Mouse (Mus musculus) kidney, postnatal 10 days (tissue): ENCODE data around the gene Mrgpra6.

ENCODE experiments used
- DNase-seq: peaks from one replicate; pipeline ENCODE4 v3.0.0; 2021; ENCODE audit warnings: mixed read lengths

Gene Mrgpra6

DNA sequence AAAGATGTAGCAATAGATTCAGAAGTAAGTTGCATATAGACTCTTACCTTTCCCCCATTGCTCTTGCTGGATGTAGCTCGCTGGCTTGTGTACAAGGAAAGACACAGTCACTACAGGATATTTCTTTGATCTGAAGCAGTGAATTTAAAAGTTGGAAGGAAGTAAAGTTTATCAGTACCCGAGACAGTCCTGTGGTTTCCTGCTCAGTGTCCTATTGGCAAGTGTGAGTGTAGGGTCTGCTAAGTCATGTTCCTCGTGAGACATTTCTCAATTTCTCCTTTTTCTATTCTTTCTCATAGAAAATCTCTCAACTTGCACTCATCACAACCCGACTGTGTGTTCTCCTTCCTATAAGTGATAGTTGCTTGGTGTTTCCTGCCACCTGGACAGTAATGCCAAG lies at the start of gene Mrgpra6:
Mrgpra6 (minus strand) TSS at position 91 of the 400 bp plus-strand sequence.
- no peak for DNase-seq

DNA sequence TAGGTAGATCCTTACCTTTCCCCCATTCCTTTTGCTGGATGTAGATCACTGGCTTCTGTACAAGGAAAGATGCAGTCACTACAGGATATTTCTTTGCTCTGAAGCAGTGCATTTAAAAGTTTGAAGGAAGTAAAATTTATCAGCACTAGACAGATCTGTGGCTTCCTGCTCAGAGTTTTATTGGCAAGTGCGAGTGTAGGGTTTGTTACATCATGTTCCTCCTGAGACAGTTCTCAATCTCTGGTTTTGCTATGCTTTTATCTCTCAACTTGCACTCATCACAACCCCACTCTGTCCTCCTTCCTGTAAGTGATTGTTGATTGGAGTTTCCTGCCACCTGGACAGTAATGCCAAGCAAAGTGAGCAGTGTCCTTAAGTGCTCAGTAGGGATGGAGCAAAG lies 48.0 kb upstream of the Mrgpra6 start, which contains the start of gene Mrgpra9:
Mrgpra9 (minus strand) TSS at position 79 of the 400 bp plus-strand sequence.
- DNase-seq = no peak

DNA sequence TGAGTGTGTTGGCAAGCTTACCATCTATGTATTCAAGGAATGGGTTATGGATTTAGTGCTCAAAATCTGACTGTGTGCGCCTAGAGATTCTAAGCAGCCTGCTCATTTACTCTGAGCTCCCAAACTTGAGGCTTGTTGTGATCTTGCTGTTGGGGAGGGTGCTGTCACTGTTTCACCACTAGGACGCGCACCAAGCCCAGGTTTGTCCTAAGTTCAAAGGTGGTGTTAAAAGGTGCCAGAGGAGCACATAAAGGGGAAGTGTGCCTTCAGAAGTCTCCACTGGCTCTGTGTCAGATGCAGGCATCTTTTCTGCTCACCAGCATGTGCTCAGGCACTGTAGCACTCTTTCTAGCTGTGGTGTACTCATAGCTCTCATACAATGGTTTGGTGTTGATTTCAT lies 39.9 kb upstream of the Mrgpra6 start:
- peak; percentile 5 for DNase-seq

DNA sequence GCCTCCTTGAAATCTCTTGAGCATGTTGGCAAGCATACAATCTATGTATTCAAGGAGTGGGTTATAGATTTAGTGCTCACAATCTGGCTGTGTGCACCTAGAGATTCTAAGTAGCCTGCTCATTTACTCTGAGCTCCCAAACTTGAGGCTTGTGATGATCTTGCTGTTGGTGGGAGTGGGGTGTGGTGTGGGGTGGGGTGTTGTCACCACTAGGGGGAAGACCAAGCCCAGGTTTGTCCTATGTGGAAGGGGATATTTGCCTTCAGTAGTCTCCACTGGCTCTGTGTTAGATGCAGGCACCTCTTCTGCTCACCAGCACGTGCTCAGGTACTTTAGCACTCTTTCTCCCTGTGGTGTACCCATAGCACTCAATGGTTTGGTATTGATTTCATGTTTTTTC lies 9.4 kb downstream of the Mrgpra6 start:
- no peak for DNase-seq

DNA sequence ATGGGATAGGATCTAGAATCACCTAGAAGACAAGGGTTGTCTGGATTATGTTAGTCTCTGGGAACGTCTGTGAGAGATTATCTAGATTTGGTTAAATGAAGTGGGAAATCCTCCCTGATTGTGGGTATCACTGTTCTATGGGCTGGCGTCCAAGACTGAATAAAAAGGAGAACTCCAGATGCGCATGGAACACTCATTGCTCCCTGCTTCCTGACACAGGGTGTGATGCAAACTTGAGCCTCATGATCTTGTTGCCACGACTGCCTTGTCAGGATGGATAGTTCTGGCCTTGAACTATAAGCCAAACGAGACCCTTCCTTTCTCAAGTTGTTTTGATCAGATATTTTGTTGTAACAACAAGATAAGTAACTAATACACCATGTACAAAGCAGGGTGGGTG lies 33.9 kb downstream of the Mrgpra6 start:
- DNase-seq = no peak

DNA sequence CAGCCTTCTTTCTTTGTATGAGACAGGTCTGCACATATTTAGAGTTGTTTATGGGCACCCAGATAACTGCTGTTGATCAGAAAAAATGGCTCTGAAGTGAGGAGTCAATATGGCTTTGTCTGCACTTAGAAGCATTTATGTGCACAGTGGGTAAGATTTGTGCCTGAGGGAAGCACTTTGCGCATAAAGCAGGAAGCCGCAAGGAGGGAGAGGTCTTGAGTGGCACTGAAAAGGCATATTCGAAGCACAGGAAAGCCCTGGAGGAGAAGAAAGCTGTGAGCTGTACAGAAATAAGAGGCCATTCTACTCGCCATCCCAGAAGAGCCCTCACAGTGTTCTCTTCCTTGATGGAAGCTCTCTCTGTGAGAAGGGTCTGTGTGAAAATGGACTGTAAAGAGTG lies 39.7 kb downstream of the Mrgpra6 start:
- DNase-seq = no peak

DNA sequence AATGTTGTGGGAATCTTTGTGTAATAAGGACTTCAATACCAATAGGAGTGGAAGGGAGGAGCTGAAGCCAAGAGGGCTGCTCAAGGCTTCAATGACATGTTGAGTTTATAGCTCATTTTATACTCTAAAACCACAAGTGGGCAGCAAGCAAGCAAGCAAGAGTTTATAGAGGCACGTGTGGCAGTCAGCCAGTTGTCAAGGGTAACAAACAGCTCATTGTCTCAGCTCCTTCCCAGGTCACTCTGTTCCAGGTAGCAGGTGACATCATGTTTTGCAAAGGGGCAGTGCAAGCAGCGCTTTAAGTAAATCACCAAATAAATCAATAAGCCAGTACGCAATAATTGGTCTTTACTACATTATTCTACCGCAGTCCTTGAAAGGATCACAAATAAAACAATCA lies 41.5 kb downstream of the Mrgpra6 start:
- DNase-seq = no peak

DNA sequence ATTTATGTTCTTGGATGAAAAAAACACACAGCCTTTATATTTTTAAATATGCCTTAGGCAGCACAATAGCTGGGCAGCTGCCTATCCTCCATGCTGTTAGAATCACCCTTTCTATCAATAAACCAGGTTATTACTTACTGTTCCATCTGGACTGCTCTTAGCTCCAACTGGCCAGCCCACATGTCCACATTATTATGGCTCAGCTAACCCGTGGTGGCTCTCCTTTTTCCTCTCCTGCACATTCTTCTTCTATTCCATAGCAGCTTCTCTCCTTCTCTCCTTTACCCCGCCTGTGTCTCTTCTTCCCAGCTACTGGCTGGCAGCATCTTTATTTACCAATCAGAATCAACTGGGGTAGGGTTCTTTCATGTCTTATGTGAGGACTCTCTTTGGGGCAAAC lies 46.3 kb downstream of the Mrgpra6 start:
- DNase-seq = no peak

DNA sequence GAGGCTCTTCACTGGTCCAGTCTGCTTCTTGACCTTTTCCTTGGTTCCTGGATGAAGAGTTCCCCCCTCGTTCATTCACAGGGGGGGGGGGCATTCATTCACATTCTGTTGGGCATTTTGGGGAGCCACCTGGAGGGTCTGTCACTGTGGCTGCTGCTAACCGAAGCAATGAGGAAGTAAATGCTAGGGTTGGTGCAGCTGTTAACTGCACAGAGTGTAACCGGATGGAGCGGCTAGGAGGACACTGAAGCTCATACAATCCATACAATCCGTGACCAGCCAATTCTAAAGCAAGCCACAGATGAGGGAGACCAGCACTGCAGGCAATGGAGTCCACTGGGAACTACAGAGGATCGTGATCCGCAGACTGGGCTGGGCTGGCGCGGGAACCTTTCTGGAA lies 47.0 kb downstream of the Mrgpra6 start:
- DNase-seq = no peak

DNA sequence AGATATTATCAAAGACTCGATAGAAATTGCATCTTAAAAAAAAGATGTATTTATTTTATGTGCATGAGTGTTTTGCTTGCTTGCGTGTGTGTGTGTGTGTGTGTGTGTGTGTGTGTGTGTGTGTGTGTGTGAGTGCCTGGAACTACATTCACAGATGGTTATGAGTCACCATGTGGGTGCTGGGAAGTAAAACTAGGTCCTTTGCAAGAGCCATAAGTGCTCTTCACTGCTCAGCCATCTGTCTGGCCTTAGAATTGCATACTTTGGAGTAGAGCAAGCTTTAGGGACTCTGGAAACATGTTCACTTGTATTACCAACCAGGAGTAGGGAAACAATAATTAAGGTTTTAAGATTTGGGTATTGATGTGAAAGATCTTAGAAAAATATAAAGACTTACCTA lies 48.9 kb downstream of the Mrgpra6 start:
- DNase-seq = no peak

DNA sequence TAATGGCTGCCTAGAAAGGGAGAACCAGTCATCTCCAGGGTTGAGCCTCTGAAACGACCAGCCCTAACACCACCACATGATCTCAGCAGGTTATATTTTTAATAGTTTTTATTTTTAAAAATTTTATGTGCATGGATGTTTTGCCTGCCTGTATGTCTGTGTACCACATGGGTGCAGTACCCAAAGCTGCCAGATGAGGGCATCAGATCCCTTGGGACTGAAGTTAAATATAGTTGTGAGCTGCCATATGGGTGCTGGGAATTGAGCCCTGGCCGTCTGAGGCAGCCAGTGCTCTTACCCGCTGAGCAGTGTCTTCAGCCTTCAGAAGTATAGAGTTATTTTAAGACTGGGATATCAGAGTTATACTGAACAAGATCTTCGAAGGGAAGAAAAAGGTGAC lies 49.3 kb downstream of the Mrgpra6 start:
- DNase-seq = no peak

DNA sequence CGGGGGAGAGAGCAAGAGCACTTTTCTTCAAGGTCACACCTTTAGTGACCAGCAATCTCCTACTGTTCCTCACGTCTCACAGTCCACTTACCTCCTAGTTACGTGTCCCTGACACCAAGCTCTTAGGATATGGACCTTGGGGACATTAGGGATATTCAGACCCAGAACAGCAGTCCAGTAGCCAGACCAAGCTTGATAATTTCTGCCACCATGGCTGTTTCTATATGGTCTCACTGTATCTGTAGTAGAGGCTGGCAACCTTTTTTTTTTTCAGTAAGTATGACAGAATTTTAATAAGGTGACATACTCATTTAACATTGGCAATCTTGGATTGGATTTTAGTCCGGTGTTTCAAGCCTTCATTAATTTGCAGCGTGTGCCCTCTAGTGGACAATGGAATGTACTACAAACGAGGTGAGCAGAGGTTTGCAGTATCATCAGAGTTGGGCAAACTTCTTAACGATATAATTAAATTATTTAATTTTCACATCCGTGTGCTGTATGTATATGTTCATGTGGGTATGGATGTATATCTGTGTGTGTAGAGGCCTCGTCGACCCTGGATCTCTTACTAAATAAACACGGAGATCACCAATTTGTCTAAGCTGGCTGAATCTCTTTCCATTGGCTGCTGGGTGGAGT lies 54.2 kb downstream of the Mrgpra6 start:
- peak; percentile 63 for DNase-seq

DNA sequence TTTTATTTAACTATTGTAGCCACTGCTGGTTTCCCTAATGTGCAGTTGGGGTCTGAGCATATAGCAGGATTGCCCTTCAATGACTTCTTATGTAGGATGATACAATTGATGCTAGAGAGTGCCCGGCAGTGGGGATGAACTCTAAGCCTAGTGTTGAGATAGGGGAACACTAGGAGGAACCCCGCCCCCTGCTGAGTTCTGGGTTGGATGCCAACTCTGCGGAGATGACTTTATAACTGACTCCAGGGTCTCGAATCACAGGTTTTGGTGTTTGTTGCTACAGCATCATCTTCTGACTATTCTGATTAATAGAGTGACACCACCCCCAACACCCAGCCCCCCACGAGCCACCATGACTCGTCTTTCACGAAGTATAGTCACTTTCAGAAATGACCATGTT lies 56.4 kb downstream of the Mrgpra6 start:
- no peak for DNase-seq

DNA sequence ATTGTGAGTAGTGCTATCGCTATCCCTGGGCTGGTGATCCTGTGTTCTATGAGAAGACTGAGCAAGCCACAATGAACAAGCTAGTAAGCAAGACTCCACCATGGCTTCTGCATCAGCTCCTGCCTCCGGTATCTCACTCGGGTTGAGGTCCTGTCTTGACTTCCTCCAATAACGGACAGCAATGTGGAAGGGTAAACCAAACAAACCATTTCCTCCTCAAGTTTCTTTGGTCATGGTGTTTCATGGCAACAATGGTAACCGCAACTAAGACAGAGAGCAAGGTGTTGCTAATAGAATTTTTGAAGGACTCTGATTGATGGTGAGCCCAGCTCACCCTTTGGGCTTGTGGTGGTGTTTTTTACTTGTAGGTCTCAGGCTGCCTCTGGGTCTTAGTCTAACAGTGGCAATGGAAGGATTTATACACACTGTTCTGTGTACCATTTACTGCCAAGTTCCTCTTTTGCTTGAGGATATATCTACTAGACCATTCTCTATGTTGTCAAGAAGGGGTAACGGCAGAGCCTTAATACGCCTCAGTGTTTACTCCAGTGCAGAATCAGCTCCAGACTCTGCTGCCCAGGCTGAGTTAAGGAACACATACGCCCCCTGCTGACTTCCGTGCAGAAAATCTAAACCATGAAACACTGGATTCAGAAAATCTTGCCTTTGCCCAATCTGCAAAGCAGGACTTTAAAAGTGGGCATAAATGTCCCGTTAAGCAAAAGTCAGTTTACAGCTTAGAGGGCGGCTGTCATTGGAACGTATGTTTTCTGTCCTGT lies 58.5 kb downstream of the Mrgpra6 start:
- DNase-seq = peak; percentile 57

DNA sequence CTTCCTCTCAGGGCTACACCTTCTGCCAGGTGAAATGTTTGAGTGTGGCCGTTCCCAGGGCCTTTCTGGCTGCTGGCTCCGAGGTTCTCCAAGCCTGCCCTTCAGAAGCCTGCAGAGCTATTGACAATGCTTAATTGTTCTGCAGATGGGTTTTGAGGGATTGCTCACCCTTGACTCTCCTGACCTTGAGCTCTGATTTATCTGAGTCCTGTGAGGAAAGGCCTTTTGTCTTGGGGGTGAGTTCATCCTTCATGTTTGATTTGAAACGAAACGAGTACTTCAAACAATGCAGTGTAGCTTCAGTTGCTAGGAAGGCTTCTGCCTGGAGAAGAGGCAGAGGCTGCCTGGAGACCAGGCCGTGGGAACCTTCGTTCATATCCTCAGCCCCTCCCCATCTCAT lies 60.4 kb downstream of the Mrgpra6 start:
- no peak for DNase-seq

DNA sequence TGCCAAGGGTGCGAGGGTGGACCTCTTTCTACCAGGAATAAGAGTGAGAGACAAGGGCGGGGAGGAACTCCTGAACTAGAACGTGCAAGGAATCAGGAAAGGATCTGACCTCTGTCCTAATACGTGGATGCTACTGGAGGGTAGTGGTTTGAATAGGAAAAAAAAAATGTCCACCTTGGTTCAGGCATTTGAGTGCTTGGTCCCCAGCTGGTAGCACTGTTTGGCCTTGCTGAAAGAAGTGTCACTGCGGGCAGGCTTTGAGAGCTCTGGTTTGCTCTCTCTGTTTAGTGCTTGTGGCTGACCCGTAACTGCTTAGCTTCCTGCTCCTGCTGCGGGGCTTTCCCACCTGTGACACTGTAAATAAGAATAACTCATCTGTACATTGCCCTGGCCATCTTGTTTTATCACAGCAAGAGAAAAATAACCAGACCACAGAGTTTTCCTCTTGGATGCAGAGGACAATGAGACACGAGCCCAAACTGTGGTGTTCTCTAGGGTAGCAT lies 64.8 kb downstream of the Mrgpra6 start:
- no peak for DNase-seq
